ENCODE assay signal across 8 mouse cellular contexts in the genomic region with DNA sequence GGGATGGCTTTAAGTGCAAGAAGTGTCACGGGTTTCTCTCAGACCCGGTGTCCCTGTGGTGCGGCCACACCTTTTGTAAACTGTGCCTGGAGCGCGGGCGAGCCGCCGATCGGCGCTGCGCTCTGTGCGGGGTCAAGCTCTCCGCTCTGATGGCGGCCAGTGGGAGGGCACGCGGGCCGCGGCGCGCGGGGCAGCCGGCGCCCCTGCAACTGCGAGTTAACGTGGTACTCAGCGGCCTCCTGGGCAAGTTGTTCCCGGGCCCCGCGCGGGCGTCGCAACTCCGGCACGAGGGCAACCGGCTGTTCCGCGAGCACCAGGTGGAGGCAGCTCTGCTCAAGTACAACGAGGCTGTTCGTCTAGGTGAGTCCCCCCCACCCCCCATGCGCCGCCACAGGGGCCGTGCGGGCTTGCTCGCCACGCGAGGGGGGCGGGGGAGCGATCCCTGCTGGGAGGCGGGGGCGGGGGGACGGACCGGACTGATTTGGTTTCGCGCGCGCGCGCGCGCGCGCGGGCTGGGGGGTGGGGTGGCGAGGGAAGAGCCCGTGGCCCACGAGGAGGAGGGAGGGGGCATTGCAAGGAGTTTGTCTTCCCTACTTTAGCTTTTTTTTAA. TPM values are rescaled to one million over a fixed set of nuclear protein-coding genes. Genes with fewer than 3 reads are reported as not detected.
DNase-seq lines count a peak whose midpoint lies in the region; ATAC-seq and TF ChIP-seq lines count a peak whose summit lies in the region.

No protein-coding gene starts in this region.

- H3K4me1 ChIP-seq in heart, postnatal 0 days (ENCODE audit: control insufficient read depth, insufficient read depth): no peaks in the 10 kb centered on the region

- H3K9ac ChIP-seq in heart, postnatal 0 days (replicated peaks; ENCODE audit: low read depth, low read length): no peak overlapping the region

- no peak for TF ChIP-seq CTCF in layer of hippocampus, adult 2 months (conservative IDR thresholded peaks at IDR 0.05)
- TF ChIP-seq CTCF in heart, postnatal 0 days (IDR thresholded peaks at IDR 0.05; ENCODE audit: low read depth): no peak

- H3K9me3 ChIP-seq in heart, postnatal 0 days (replicated peaks; ENCODE audit: control insufficient read depth, low read length): no peaks in the 10 kb centered on the region

- no peak for ATAC-seq in heart, postnatal 0 days (ENCODE audit: insufficient read depth, low read depth)

- DNase-seq in layer of hippocampus, adult 2 months (ENCODE audit: low spot score in 2 of 2): no peak
- no peak for DNase-seq in layer of hippocampus, adult 9-10 months (ENCODE audit: low spot score)
- DNase-seq in MN1 (ENCODE audit: low spot score): peak; percentile 22
- DNase-seq in embryo, embryonic 11 days: peak; percentile 12
- no peak for DNase-seq in heart, postnatal 0 days (ENCODE audit: low spot score)
- peak; percentile 10 to 52 for DNase-seq in kidney, postnatal 25 days
- peak; percentile 4 for DNase-seq in mesoderm, embryonic 11.5 days (ENCODE audit: low read depth, low spot score)
- DNase-seq in thymus, postnatal 4 days: peak; percentile 34

- peak overlapping the region; percentile 83 for H3K4me2 ChIP-seq in heart, postnatal 0 days (ENCODE audit: low read depth, low read length)

- H3K36me3 ChIP-seq in heart, postnatal 0 days (replicated peaks; ENCODE audit: control insufficient read depth, insufficient read depth, low read length): no peaks in the 10 kb centered on the region

- no peak for TF ChIP-seq EP300 in heart, postnatal 0 days (IDR thresholded peaks at IDR 0.05; ENCODE audit: low read depth)

- peak overlapping the region; percentile 65 for H3K4me3 ChIP-seq in layer of hippocampus, adult 2 months
- H3K4me3 ChIP-seq in heart, postnatal 0 days (ENCODE audit: low read depth, low read length): peak overlapping the region; percentile 50

- 23% methylated on average over 56 of the region's 66 CpGs for WGBS in heart, postnatal 0 days

- peaks cover 20% of the 10 kb centered on the region; the same call in 1 of the 2 replicates for H3K27me3 ChIP-seq in heart, postnatal 0 days (ENCODE audit: control insufficient read depth, insufficient read depth, low read length)

- peak overlapping the region; percentile 82 for H3K27ac ChIP-seq in layer of hippocampus, adult 2 months
- no peak overlapping the region for H3K27ac ChIP-seq in heart, postnatal 0 days (ENCODE audit: low read depth)

RNA-seq across cellular contexts. Expression of a gene that starts 1.0 kb away (rescaled TPM):
- total RNA-seq in layer of hippocampus, adult 2 months (2021): 10 to 100 TPM; 26.8 to 30.8 TPM
- total RNA-seq in heart, postnatal 0 days (2014; rRNA removed; ENCODE audit: low replicate concordance): 3.9 and 10.8 TPM in 2 replicates
- 0.08 and 0.10 TPM in 2 replicates for polyA plus RNA-seq in heart, postnatal 0 days (2015; fragmentation: Nextera tagmentation; extraction: Ambion mirVana)

Comparison
In these comparisons a context has a peak if more than half of its experiments do, and no peak if none do; other contexts are left out.
1. DNase-seq: peak in MN1 (single experiment), embryo, embryonic 11 days (single experiment), kidney, postnatal 25 days (2 of 2), mesoderm, embryonic 11.5 days (single experiment) and thymus, postnatal 4 days (single experiment); none in layer of hippocampus, adult 2 months (0 of 2), layer of hippocampus, adult 9-10 months (single experiment) and heart, postnatal 0 days (single experiment).